16 mouse cellular contexts compared by ENCODE assay signal in the genomic region with DNA sequence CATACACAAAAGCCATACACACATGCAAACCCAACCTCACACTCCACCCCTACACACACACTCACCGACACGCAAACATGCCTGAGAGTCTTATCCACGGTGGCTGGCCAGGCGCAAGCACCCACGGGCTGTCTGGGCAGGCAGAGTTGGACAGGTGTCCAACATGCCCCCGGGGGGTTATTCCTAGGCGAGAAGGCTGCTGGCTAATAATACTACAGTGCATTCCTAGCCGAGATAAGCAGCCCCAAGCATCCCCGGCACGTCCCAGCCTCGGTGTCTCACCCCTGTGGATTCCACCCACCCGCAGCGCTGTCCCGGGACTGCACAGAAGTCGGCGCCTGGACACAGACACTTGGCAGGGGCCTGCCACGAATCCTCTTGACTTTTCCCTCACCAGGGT.
DNase-seq lines count a peak whose midpoint lies in the region; ATAC-seq and TF ChIP-seq lines count a peak whose summit lies in the region.
"Had no signal": no experiment of that assay in that cellular context is flagged by ENCODE, and none has a peak within 500 bp of the region (broad histone marks: within the 10 kb centered on the region; RNA-seq: fewer than 3 reads in every experiment).

No protein-coding gene starts in this region.

- 63% methylated on average over 17 of the region's 17 CpGs for WGBS in embryonic facial prominence, embryonic 15.5 days
- WGBS in heart, embryonic 14.5 days: 16% methylated on average over 17 of the region's 17 CpGs
- 64% methylated on average over 17 of the region's 17 CpGs for WGBS in limb, embryonic 14.5 days

- no peaks in the 10 kb centered on the region for H3K36me3 ChIP-seq in embryonic facial prominence, embryonic 15.5 days
- H3K36me3 ChIP-seq in heart, embryonic 14.5 days (ENCODE audit: control insufficient read depth, insufficient read depth, low read length): 0 out of 2 replicates have a peak, but pooled peaks cover 6% of the 10 kb centered on the region
- H3K36me3 ChIP-seq in limb, embryonic 14.5 days (ENCODE audit: control insufficient read depth, insufficient read depth, low read length): peaks cover 5% of the 10 kb centered on the region; the same call in 1 of the 2 replicates
- H3K36me3 ChIP-seq: embryonic facial prominence, embryonic 13.5 days; hindbrain, embryonic 15.5 days had no signal

- H3K27ac ChIP-seq in embryonic facial prominence, embryonic 15.5 days (replicated peaks): 0 out of 2 replicates have a peak overlapping the region, but pooled peaks have one; percentile 45
- H3K27ac ChIP-seq in heart, embryonic 14.5 days (replicated peaks in 1 of 2; ENCODE audit: control insufficient read depth in 1 of 2, insufficient read depth in 1 of 2, low read depth in 2 of 2, low read length in 2 of 2): peak overlapping the region; percentile 93 to 95
- no peak overlapping the region for H3K27ac ChIP-seq in limb, embryonic 14.5 days (replicated peaks; ENCODE audit: low read depth, low read length)
- H3K27ac ChIP-seq: embryonic facial prominence, embryonic 13.5 days; hindbrain, embryonic 15.5 days had no signal

- ATAC-seq in embryonic facial prominence, embryonic 15.5 days (ENCODE audit: insufficient number of reproducible peaks, low FRiP score, low TSS enrichment, low read depth): no peak
- peak; percentile 67 for ATAC-seq in heart, embryonic 14.5 days (ENCODE audit: insufficient number of reproducible peaks, insufficient read depth, low FRiP score, low read depth)
- ATAC-seq in limb, embryonic 14.5 days (ENCODE audit: low FRiP score, low read depth): 0 out of 2 replicates have a peak, but pooled peaks have one; percentile 8
- no peak for ATAC-seq in monocyte, adult 5-6 weeks (replicated peaks; ENCODE audit: insufficient number of reproducible peaks, low FRiP score, low TSS enrichment, poor library complexity, severe bottlenecking)
- ATAC-seq: forebrain, embryonic 16.5 days had no signal

- no peaks in the 10 kb centered on the region for H3K9me3 ChIP-seq in embryonic facial prominence, embryonic 15.5 days (replicated peaks)
- no peaks in the 10 kb centered on the region for H3K9me3 ChIP-seq in heart, embryonic 14.5 days (ENCODE audit: control insufficient read depth, low read length)
- no peaks in the 10 kb centered on the region for H3K9me3 ChIP-seq in limb, embryonic 14.5 days (ENCODE audit: control insufficient read depth, low read length)
- H3K9me3 ChIP-seq: embryonic facial prominence, embryonic 13.5 days; hindbrain, embryonic 15.5 days had no signal

- H3K4me1 ChIP-seq in embryonic facial prominence, embryonic 15.5 days: peaks cover 27% of the 10 kb centered on the region
- H3K4me1 ChIP-seq in heart, embryonic 14.5 days (ENCODE audit: control insufficient read depth in 2 of 2, insufficient read depth in 2 of 2, low read length in 2 of 2): peaks cover 68 to 84% of the 10 kb centered on the region in 2 experiments
- peaks cover 38% of the 10 kb centered on the region for H3K4me1 ChIP-seq in limb, embryonic 14.5 days (ENCODE audit: control insufficient read depth, insufficient read depth, low read length)
- H3K4me1 ChIP-seq: hindbrain, embryonic 15.5 days had no signal

- peak; percentile 30 for DNase-seq in adrenal gland, postnatal 10 days
- no peak for DNase-seq in adrenal gland, adult 2 months
- DNase-seq in limb, embryonic 14.5 days (ENCODE audit: low spot score): no peak
- DNase-seq in cerebellum, postnatal 4 days (ENCODE audit: low spot score in 2 of 2): no peak
- no peak for DNase-seq in Muller cell, postnatal 12 days (ENCODE audit: inconsistent ontology term)
- DNase-seq: adrenal gland, postnatal 25 days; cerebellum, postnatal 14 days; gastrocnemius, postnatal 25 days; kidney, adult 9 months; liver had no signal

- no peaks in the 10 kb centered on the region for H3K27me3 ChIP-seq in embryonic facial prominence, embryonic 15.5 days
- H3K27me3 ChIP-seq in heart, embryonic 14.5 days (ENCODE audit: control insufficient read depth, insufficient read depth, low read length): no peaks in the 10 kb centered on the region
- no peaks in the 10 kb centered on the region for H3K27me3 ChIP-seq in limb, embryonic 14.5 days (ENCODE audit: control insufficient read depth, insufficient read depth, low read length)
- H3K27me3 ChIP-seq: embryonic facial prominence, embryonic 13.5 days; hindbrain, embryonic 15.5 days had no signal

- no peak overlapping the region for H3K4me3 ChIP-seq in embryonic facial prominence, embryonic 15.5 days (replicated peaks)
- peak overlapping the region in 1 of 2 experiments; percentile 17; a peak in 1 of 4 replicates for H3K4me3 ChIP-seq in heart, embryonic 14.5 days (ENCODE audit: control insufficient read depth in 1 of 2, insufficient read depth in 1 of 2, low read depth in 1 of 2, low read length in 2 of 2)
- no peak overlapping the region for H3K4me3 ChIP-seq in limb, embryonic 14.5 days (replicated peaks; ENCODE audit: low read length)
- H3K4me3 ChIP-seq: embryonic facial prominence, embryonic 13.5 days; hindbrain, embryonic 15.5 days had no signal

- TF ChIP-seq POLR2A in limb, embryonic 14.5 days (IDR thresholded peaks at IDR 0.05; ENCODE audit: borderline replicate concordance, extremely low read depth, insufficient read depth, insufficient read length): no peak

- no peak overlapping the region for H3K4me2 ChIP-seq in embryonic facial prominence, embryonic 15.5 days (replicated peaks)
- H3K4me2 ChIP-seq in heart, embryonic 14.5 days (ENCODE audit: low read length): peak overlapping the region; percentile 46
- no peak overlapping the region for H3K4me2 ChIP-seq in limb, embryonic 14.5 days (replicated peaks; ENCODE audit: low read depth, low read length, severe bottlenecking)
- H3K4me2 ChIP-seq: embryonic facial prominence, embryonic 13.5 days; hindbrain, embryonic 15.5 days had no signal

- no peak overlapping the region for H3K9ac ChIP-seq in embryonic facial prominence, embryonic 15.5 days
- peak overlapping the region; percentile 58 for H3K9ac ChIP-seq in heart, embryonic 14.5 days (ENCODE audit: low read length)
- H3K9ac ChIP-seq in limb, embryonic 14.5 days (ENCODE audit: low read depth, low read length, severe bottlenecking): no peak overlapping the region
- H3K9ac ChIP-seq: embryonic facial prominence, embryonic 13.5 days; hindbrain, embryonic 15.5 days had no signal

Comparison
In these comparisons a context has a peak if more than half of its experiments do, and no peak if none do; other contexts are left out.
1. ATAC-seq: peak in heart, embryonic 14.5 days (single experiment) and limb, embryonic 14.5 days (single experiment); none in embryonic facial prominence, embryonic 15.5 days (single experiment) and monocyte, adult 5-6 weeks (single experiment).